Mouse (Mus musculus) adrenal gland (tissue): ENCODE data around the gene Prim2.

Experiments used
- intact Hi-C: fragments of 180-260 bp; cut with DNase I; formaldehyde crosslinking; loops from one replicate; pipeline ENCODE4 v1.15.1; 2025
- long read RNA-seq, 2 experiments: library from polyadenylated mRNA; unstranded; transcript quantifications; one replicate each; pipeline ENCODE4 v2.0.0; 2020; ENCODE audit warnings: borderline replicate concordance in 1 of 2; ENCODE audit not compliant: insufficient replicate concordance in 1 of 2

Prim2 gene
- long read RNA-seq, experiment 1, partial matches to known transcripts: 1 of 7 reads
- long read RNA-seq, experiment 1, other reads (novel, unspliced or antisense): 0 of 7 reads
- long read RNA-seq, experiment 2, transcript Prim2-201 (14 exons, 1,975 nt): major isoform, 5 of 6 reads
- long read RNA-seq, experiment 2, partial matches to known transcripts: 0 of 6 reads
- long read RNA-seq, experiment 2, other reads (novel, unspliced or antisense): 1 of 6 reads

GRCm38 (mm10) chr1:33669708-33670141 is at the start of gene Prim2:
TSS of gene Prim2 (minus strand) at chr1:33669795.
- intact Hi-C loops: loop anchor here (5.0 kb wide), 1 partner anchor 68 kb away; no protein-coding TSS in a partner anchor

GRCm38 (mm10) chr1:33717636-33718035 is 48.0 kb upstream of the Prim2 start:
- intact Hi-C loops: no loop called here

- intact Hi-C loops: no loop called here
Measured at GRCm38 (mm10) chr1:33714796-33715195, 45.2 kb upstream of the Prim2 start.

GRCm38 (mm10) chr1:33712026-33712425 is 42.4 kb upstream of the Prim2 start:
- intact Hi-C loops: no loop called here

- intact Hi-C loops: no loop called here
Measured at GRCm38 (mm10) chr1:33709615-33710014, 40.0 kb upstream of the Prim2 start.

- intact Hi-C loops: no loop called here
Measured at GRCm38 (mm10) chr1:33701244-33701643, 31.6 kb upstream of the Prim2 start.

- intact Hi-C loops: no loop called here
Measured at GRCm38 (mm10) chr1:33696016-33696415, 26.4 kb upstream of the Prim2 start.

- intact Hi-C loops: no loop called here
Measured at GRCm38 (mm10) chr1:33693893-33694292, 24.3 kb upstream of the Prim2 start.

GRCm38 (mm10) chr1:33690087-33690448 is 20.5 kb upstream of the Prim2 start:
- intact Hi-C loops: no loop called here

GRCm38 (mm10) chr1:33689446-33690086 is 20.0 kb upstream of the Prim2 start:
- intact Hi-C loops: no loop called here

- intact Hi-C loops: no loop called here
Measured at GRCm38 (mm10) chr1:33688810-33689209, 19.2 kb upstream of the Prim2 start.

GRCm38 (mm10) chr1:33684459-33684858 is 14.9 kb upstream of the Prim2 start:
- intact Hi-C loops: no loop called here

GRCm38 (mm10) chr1:33680890-33681289 is 11.3 kb upstream of the Prim2 start:
- intact Hi-C loops: no loop called here

- intact Hi-C loops: no loop called here
Measured at GRCm38 (mm10) chr1:33680435-33680834, 10.8 kb upstream of the Prim2 start.

GRCm38 (mm10) chr1:33673158-33673960 is 3.8 kb upstream of the Prim2 start:
- intact Hi-C loops: loop anchor here (5.0 kb wide), 1 partner anchor 64 kb away; no protein-coding TSS in a partner anchor

- intact Hi-C loops: loop anchor here (5.0 kb wide), 1 partner anchor 65 kb away; no protein-coding TSS in a partner anchor
Measured at GRCm38 (mm10) chr1:33672514-33672913, 2.9 kb upstream of the Prim2 start.

GRCm38 (mm10) chr1:33672083-33672482 is 2.5 kb upstream of the Prim2 start:
- intact Hi-C loops: loop anchor here (5.0 kb wide), 1 partner anchor 65 kb away; no protein-coding TSS in a partner anchor

- intact Hi-C loops: loop anchor here (5.0 kb wide), 1 partner anchor 66 kb away; no protein-coding TSS in a partner anchor
Measured at GRCm38 (mm10) chr1:33671441-33671840, 1.8 kb upstream of the Prim2 start.

- intact Hi-C loops: loop anchor here (5.0 kb wide), 1 partner anchor 67 kb away; no protein-coding TSS in a partner anchor
Measured at GRCm38 (mm10) chr1:33670164-33670616, 595 bp upstream of the Prim2 start.

GRCm38 (mm10) chr1:33663605-33664117 is 5.9 kb downstream of the Prim2 start:
- intact Hi-C loops: no loop called here

- intact Hi-C loops: no loop called here
Measured at GRCm38 (mm10) chr1:33663163-33663562, 6.4 kb downstream of the Prim2 start.
